Mouse (Mus musculus) forebrain, embryonic 11.5 days (tissue): ENCODE data around the gene Npas3. TPM values are rescaled to one million over a fixed set of nuclear protein-coding genes. Genes with fewer than 3 reads are reported as not detected.

Source experiments
- ATAC-seq: fragments of 200-750 bp; cut with Nextera tagmentation; replicated peaks from 2 replicates; pipeline ENCODE4 v1.8.0; 2017; ENCODE audit warnings: moderate TSS enrichment; ENCODE audit not compliant: low FRiP score
- DNase-seq: peaks from one replicate; pipeline ENCODE4 v3.0.0-alpha.2; 2017; ENCODE audit warnings: low spot score
- H3K27ac ChIP-seq: fragments of 300-500 bp; sonication (generic); 2 replicates; pipeline ENCODE4 v1.5.1; 2014; ENCODE audit warnings: low read depth, low read length
- H3K27me3 ChIP-seq: fragments of 300-500 bp; sonication (generic); 2 replicates; pipeline ENCODE4 v1.6.1; 2014; ENCODE audit warnings: mild to moderate bottlenecking, low read length, mixed read lengths; ENCODE audit not compliant: control insufficient read depth, insufficient read depth
- H3K36me3 ChIP-seq: fragments of 300-500 bp; sonication (generic); 2 replicates; pipeline ENCODE4 v1.6.1; 2014; ENCODE audit warnings: mild to moderate bottlenecking, low read length, moderate library complexity, mixed read lengths; ENCODE audit not compliant: control insufficient read depth, insufficient read depth
- H3K4me1 ChIP-seq: fragments of 300-500 bp; sonication (generic); replicated peaks from 2 replicates; pipeline ENCODE4 v1.6.1; 2014; ENCODE audit warnings: low read length, mixed read lengths; ENCODE audit not compliant: control insufficient read depth, insufficient read depth
- H3K4me2 ChIP-seq: fragments of 300-500 bp; sonication (generic); 2 replicates; pipeline ENCODE4 v1.6.1; 2014; ENCODE audit warnings: low read depth, mild to moderate bottlenecking, low read length, moderate library complexity, mixed read lengths; ENCODE audit not compliant: severe bottlenecking
- H3K4me3 ChIP-seq: fragments of 300-500 bp; sonication (generic); 2 replicates; pipeline ENCODE4 v1.5.1; 2014; ENCODE audit warnings: low read depth, low read length
- H3K9ac ChIP-seq: fragments of 300-500 bp; sonication (generic); 2 replicates; pipeline ENCODE4 v1.6.1; 2014; ENCODE audit warnings: low read length
- H3K9me3 ChIP-seq: fragments of 300-500 bp; sonication (generic); 2 replicates; pipeline ENCODE4 v1.6.1; 2016; ENCODE audit warnings: low read length, mixed read lengths; ENCODE audit not compliant: control insufficient read depth
- WGBS: fragments of 180-500 bp; shearing (Covaris S2); extraction: QIAGEN DNeasy Blood & Tissue Kit; methylation state at CpG from one replicate; pipeline ENCODE4 v1.1.7; 2014; 5-methylcytosine and 5-hydroxymethylcytosine counted together
- polyA plus RNA-seq: library from polyadenylated mRNA; unstranded; fragments of >200 nt; fragmentation: Nextera tagmentation; extraction: Ambion mirVana; gene quantifications from 2 replicates; pipeline ENCODE4 v1.2.1, GENCODE M21; 2014

Gene Npas3
- polyA plus RNA-seq, 1 experiment from 2014 or later: 22.5 TPM

DNA sequence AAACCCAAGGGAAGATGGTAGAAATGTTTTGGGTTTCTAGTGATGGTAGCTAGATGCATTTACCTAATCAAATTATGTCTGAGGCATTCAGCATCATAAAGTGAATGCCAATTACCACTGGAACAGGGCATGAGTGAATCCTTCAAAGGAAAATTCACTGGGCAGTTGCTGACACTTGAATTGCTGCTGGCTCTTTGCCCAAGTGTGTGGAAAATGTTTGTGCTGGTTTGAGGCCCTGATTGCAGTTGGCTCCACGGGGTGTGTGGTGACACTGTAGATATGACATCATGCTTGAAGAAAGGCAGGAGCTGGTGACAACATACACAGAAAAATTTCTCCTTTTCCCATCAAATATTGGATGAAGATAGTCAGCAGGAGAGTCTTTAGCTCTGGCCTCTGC is 382.1 kb downstream of the Npas3 start:
- no peaks in the 10 kb centered on the region for H3K4me1 ChIP-seq
- ATAC-seq (no peak), DNase-seq (no peak)
- H3K9ac ChIP-seq: no peak overlapping the region
- no peak overlapping the region for H3K27ac ChIP-seq
- no peak overlapping the region for H3K4me2 ChIP-seq
- H3K4me3 ChIP-seq: no peak overlapping the region
- H3K36me3 ChIP-seq: no peaks in the 10 kb centered on the region
- H3K27me3 ChIP-seq: no peaks in the 10 kb centered on the region
- no peaks in the 10 kb centered on the region for H3K9me3 ChIP-seq
- WGBS: 51% methylated on average over 1 of the region's 1 CpGs

DNA sequence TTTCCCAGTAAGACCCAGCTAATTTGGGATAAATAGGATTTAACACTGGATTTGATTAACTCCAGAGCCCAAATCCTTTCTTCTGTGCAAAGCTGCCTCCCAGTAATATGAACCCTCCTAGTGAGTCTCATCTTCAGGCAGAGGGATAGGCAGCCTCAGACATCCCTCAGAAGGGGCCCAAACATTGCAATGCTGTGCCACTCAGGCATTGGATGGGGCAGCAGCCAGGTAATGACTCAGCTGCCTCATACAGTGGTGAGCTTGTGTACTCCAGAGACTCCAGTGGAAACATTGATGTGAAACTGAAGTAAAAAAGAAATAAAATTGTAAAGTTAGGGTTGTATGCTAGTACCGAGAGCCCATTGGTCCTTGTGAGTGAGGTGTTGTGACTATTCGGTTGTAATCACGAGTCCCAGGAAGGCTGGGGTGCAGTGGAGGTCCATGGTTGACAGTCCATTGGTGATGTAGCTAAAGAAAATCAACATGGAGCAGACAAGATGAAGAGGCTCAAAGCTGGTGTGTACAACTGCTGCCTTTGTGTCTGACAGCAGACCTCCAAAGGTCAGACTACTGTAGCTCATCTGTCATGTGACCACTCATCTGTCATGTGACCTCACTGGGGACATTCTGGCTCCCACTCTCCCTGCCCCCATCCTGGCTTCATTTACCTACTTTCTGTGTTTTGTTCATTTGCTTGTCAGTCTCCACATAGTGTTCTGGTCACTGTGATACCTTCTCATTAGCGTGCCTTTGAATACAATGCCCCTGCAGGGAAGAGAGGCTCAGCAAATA is 383.0 kb downstream of the Npas3 start:
- Histone ChIP-seq H3K9me3 (no peaks in the 10 kb centered on the region), H3K27ac (no peak overlapping the region), H3K4me3 (no peak overlapping the region), H3K9ac (no peak overlapping the region), H3K36me3 (no peaks in the 10 kb centered on the region), H3K4me1 (no peaks in the 10 kb centered on the region), H3K27me3 (no peaks in the 10 kb centered on the region), H3K4me2 (no peak overlapping the region)
- DNase-seq: no peak
- no peak for ATAC-seq
- 91% methylated on average over 4 of the region's 4 CpGs for WGBS

DNA sequence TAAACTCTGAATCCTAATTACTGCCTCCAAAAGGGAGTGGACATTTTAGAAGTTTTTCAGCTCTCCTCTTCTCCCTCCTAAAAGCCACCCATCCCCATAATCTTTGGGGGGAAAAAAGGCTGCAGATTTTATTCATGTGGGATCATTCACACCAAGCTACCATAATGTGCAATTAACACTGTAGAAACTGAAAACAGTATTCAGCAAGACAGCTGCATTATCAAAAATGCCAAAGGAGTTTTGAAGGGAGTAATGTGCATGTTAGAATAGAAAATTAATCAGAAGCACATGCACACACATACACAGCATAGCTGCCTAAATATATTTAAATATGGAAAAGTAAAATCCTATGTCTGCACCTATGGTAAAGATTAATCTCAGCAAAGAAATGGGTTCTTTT is 390.1 kb downstream of the Npas3 start:
- DNase-seq (no peak), ATAC-seq (no peak)
- Histone ChIP-seq H3K27ac (no peak overlapping the region), H3K36me3 (no peaks in the 10 kb centered on the region), H3K9me3 (no peaks in the 10 kb centered on the region), H3K27me3 (no peaks in the 10 kb centered on the region), H3K4me1 (0 out of 2 replicates have a peak, but pooled peaks cover 3% of the 10 kb centered on the region), H3K4me3 (no peak overlapping the region), H3K4me2 (no peak overlapping the region), H3K9ac (no peak overlapping the region)

DNA sequence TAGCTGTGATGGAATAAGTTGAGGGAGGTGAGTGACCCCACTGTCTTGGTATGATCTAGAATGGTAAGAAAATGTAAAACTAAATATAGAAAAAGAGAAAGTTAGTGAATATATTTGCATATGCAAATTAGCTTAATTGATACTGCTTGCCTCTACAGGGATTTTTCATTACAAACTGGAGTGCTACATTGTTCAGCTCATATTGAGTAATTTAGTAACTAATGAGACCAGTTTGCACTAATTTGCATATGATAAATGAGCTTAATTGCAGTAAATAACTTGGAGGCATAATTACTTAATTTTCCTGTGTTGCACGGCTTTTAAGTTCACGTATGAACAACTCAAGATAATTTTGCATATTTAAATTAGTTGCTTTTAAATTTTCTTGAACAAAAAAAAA is 398.8 kb downstream of the Npas3 start:
- Histone ChIP-seq H3K27ac (no peak overlapping the region), H3K36me3 (no peaks in the 10 kb centered on the region), H3K9me3 (no peaks in the 10 kb centered on the region), H3K9ac (no peak overlapping the region), H3K4me2 (no peak overlapping the region), H3K4me1 (no peaks in the 10 kb centered on the region), H3K4me3 (no peak overlapping the region), H3K27me3 (no peaks in the 10 kb centered on the region)
- ATAC-seq (no peak), DNase-seq (no peak)
- WGBS: 56% methylated on average over 2 of the region's 2 CpGs

DNA sequence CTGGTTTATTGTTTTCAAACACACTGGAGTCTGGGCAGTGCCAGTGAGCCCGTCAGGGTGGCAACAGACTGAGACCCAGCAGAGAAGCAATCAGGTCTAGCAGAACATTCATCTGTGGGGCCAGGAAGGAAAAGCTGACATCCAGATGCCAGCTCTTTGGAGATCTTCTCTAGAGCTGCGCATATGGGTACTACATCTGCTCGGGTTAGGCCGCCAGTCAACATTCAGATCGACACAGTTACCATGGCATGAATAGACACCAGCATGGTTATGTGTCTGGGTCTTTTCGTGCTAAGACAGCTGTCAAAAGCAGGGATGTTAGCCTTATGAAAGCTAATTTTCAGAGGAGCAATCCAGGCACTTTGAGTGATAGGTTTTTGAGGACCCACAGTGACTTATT is 407.8 kb downstream of the Npas3 start:
- Histone ChIP-seq H3K4me2 (no peak overlapping the region), H3K9ac (no peak overlapping the region)
- WGBS: 92% methylated on average over 6 of the region's 6 CpGs

DNA sequence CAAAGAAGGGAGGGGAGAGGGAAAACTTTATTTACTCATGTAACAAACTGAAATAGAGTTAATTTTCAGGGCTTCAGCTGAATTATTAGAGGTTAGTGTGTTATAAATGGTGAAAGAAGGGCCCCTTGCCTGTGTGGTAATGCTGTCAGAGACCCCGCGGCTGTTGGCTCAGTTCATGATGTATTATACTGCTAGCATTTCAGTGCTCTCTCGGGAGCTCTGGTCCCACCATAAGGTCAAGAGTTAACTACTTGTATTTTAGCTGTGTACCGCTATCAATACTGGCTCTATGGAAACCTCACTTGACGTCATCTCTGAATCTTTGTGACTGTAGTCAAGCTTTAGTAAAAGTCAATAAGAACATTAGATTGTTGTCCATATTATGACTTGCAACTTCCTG is 415.6 kb downstream of the Npas3 start:
- no peaks in the 10 kb centered on the region for H3K36me3 ChIP-seq
- WGBS: 88% methylated on average over 5 of the region's 5 CpGs
- no peak overlapping the region for H3K27ac ChIP-seq
- H3K4me1 ChIP-seq: 0 out of 2 replicates have a peak, but pooled peaks cover 2% of the 10 kb centered on the region
- H3K9me3 ChIP-seq: no peaks in the 10 kb centered on the region
- H3K4me3 ChIP-seq: no peak overlapping the region
- ATAC-seq (no peak), DNase-seq (no peak)
- no peak overlapping the region for H3K9ac ChIP-seq
- H3K27me3 ChIP-seq: no peaks in the 10 kb centered on the region
- H3K4me2 ChIP-seq: no peak overlapping the region

More for the DNA sequence above, 407.8 kb downstream of the Npas3 start:
- Histone ChIP-seq H3K9me3 (no peaks in the 10 kb centered on the region), H3K36me3 (no peaks in the 10 kb centered on the region), H3K27ac (no peak overlapping the region), H3K4me3 (no peak overlapping the region), H3K4me1 (no peaks in the 10 kb centered on the region), H3K27me3 (no peaks in the 10 kb centered on the region)
- ATAC-seq (no peak), DNase-seq (no peak)

DNA sequence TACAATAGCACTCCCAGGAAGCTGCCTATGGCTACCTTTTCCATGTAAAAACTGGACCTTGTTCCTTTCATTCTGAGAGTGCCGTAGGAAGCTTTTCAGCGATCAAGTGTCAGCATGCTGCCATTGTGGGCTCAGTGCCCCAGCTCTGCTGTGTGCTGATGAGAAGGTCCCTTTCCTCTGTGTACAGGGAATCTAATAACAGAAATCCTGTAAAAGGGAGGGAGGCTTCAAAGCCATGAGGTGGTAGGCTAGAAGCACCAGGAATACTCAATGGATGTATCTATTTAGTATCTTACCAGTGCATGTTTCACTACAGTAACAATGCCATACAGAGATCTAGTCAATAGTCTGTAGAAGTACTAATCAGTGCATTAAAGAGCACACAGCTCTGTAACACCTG is 423.4 kb downstream of the Npas3 start:
- no peaks in the 10 kb centered on the region for H3K4me1 ChIP-seq
- no peak for ATAC-seq
- no peaks in the 10 kb centered on the region for H3K36me3 ChIP-seq
- DNase-seq: no peak
- no peak overlapping the region for H3K27ac ChIP-seq
- no peaks in the 10 kb centered on the region for H3K27me3 ChIP-seq
- 84% methylated on average over 2 of the region's 2 CpGs for WGBS
- no peak overlapping the region for H3K4me3 ChIP-seq
- no peak overlapping the region for H3K4me2 ChIP-seq
- no peaks in the 10 kb centered on the region for H3K9me3 ChIP-seq
- no peak overlapping the region for H3K9ac ChIP-seq

DNA sequence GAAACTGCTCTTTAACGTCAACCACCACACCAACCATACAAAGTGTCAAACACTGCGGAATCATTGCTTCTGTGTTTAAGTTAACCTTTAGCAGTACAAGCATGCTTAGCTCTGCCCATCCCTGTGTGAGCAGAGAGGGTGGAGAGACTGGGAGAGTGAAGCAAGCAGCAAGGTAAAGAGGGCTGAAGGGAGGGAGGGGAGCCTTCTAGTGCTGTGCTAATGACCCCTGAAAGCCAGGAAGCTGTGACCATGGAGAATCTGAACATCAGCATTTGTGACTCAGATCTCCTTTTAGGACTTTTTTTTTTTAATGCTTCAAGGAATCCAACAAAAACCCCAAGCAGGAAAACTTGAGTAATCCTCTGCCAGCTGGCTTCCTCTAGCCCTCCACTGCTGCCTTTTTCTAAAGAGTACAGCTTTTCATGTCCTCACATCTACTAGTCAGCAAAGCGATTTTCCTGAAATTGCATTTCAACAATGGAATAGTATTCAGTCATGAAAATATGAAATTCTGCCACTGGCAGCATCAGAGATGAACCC is 428.7 kb downstream of the Npas3 start:
- DNase-seq: no peak
- WGBS: 71% methylated on average over 3 of the region's 3 CpGs
- H3K27ac ChIP-seq: no peak overlapping the region
- no peaks in the 10 kb centered on the region for H3K9me3 ChIP-seq
- peaks cover 4% of the 10 kb centered on the region; the same call in 1 of the 2 replicates for H3K4me1 ChIP-seq
- no peak for ATAC-seq
- H3K4me3 ChIP-seq: no peak overlapping the region
- no peaks in the 10 kb centered on the region for H3K27me3 ChIP-seq
- H3K36me3 ChIP-seq: no peaks in the 10 kb centered on the region
- H3K9ac ChIP-seq: no peak overlapping the region
- no peak overlapping the region for H3K4me2 ChIP-seq

DNA sequence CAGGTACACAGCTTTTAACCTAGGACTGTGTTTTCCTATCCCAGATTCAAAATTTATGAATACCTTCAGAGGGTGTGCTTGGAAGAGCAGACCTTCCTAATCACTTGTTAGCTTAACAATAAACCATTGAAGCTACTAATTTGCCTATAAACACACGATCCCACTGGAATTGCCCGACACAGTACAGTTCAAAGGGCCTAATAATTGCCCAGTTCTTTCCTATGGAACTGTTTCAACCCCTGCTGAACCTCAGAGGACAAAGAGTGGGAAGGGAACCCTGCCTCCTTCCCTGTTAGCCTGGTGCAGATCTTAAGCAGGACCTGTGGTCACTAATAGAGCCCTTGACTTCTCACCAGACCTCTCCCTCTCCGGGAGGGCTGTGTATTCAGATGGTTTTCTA is 429.7 kb downstream of the Npas3 start:
- Histone ChIP-seq H3K9me3 (no peaks in the 10 kb centered on the region), H3K4me2 (no peak overlapping the region), H3K4me1 (peaks cover 4% of the 10 kb centered on the region; the same call in 1 of the 2 replicates), H3K9ac (no peak overlapping the region), H3K4me3 (no peak overlapping the region), H3K27me3 (no peaks in the 10 kb centered on the region), H3K36me3 (no peaks in the 10 kb centered on the region), H3K27ac (no peak overlapping the region)
- no peak for ATAC-seq
- no peak for DNase-seq
- WGBS: 33% methylated on average over 3 of the region's 3 CpGs
